Mouse (Mus musculus) limb, embryonic 14.5 days (tissue): ENCODE data around the gene Adk. TPM values are rescaled to one million over a fixed set of nuclear protein-coding genes. Genes with fewer than 3 reads are reported as not detected.

Experiments
- ATAC-seq: fragments of 200-750 bp; cut with Nextera tagmentation; 2 replicates; pipeline ENCODE4 v1.8.0; 2017; ENCODE audit warnings: low read depth, moderate number of reproducible peaks, moderate TSS enrichment; ENCODE audit not compliant: low FRiP score
- DNase-seq: peaks from one replicate; pipeline ENCODE4 v3.0.0-alpha.2; 2015; ENCODE audit warnings: low spot score
- H3K27ac ChIP-seq: fragments of 300-500 bp; sonication (generic); replicated peaks from 2 replicates; pipeline ENCODE4 v1.5.1; 2014; ENCODE audit warnings: low read depth, mild to moderate bottlenecking, low read length, moderate library complexity, mixed read lengths
- H3K27me3 ChIP-seq: fragments of 300-500 bp; sonication (generic); 2 replicates; pipeline ENCODE4 v1.6.1; 2014; ENCODE audit warnings: low read length, mixed read lengths; ENCODE audit not compliant: control insufficient read depth, insufficient read depth
- H3K36me3 ChIP-seq: fragments of 300-500 bp; sonication (generic); 2 replicates; pipeline ENCODE4 v1.6.1; 2014; ENCODE audit warnings: mild to moderate bottlenecking, low read length, moderate library complexity, mixed read lengths; ENCODE audit not compliant: control insufficient read depth, insufficient read depth
- H3K4me1 ChIP-seq: fragments of 300-500 bp; sonication (generic); 2 replicates; pipeline ENCODE4 v1.6.1; 2014; ENCODE audit warnings: antibody characterized with exemption, low read length, mixed read lengths; ENCODE audit not compliant: control insufficient read depth, insufficient read depth
- H3K4me2 ChIP-seq: fragments of 300-500 bp; sonication (generic); replicated peaks from 2 replicates; pipeline ENCODE4 v1.6.1; 2014; ENCODE audit warnings: low read depth, mild to moderate bottlenecking, low read length, moderate library complexity; ENCODE audit not compliant: severe bottlenecking
- H3K4me3 ChIP-seq: fragments of 300-500 bp; sonication (generic); replicated peaks from 2 replicates; pipeline ENCODE4 v1.5.1; 2014; ENCODE audit warnings: low read length
- H3K9ac ChIP-seq: fragments of 300-500 bp; sonication (generic); 2 replicates; pipeline ENCODE4 v1.6.1; 2014; ENCODE audit warnings: mild to moderate bottlenecking, low read depth, low read length, moderate library complexity; ENCODE audit not compliant: severe bottlenecking
- H3K9me3 ChIP-seq: fragments of 300-500 bp; sonication (generic); 2 replicates; pipeline ENCODE4 v1.6.1; 2016; ENCODE audit warnings: low read length; ENCODE audit not compliant: control insufficient read depth
- POLR2A ChIP-seq: fragments of 200-500 bp; IDR thresholded peaks from 2 replicates; pipeline ENCODE4 v1.8.0; 2012; ENCODE audit warnings: inconsistent platforms, mild to moderate bottlenecking, moderate library complexity, borderline replicate concordance; ENCODE audit not compliant: insufficient read depth, insufficient read length; ENCODE audit errors: extremely low read depth
- WGBS: fragments of 180-500 bp; shearing (Covaris S2); extraction: QIAGEN DNeasy Blood & Tissue Kit; methylation state at CpG from one replicate; pipeline ENCODE4 v1.1.7; 2014; 5-methylcytosine and 5-hydroxymethylcytosine counted together
- polyA plus RNA-seq, 2 experiments: library from polyadenylated mRNA; depleted of rRNA in 1 of 2; stranded (reverse) in 1 of 2; unstranded in 1 of 2; fragments of >200 nt; fragmentation: Nextera tagmentation in 1 of 2; extraction: Ambion mirVana in 1 of 2; gene quantifications; 2 replicates each; pipeline versions ENCODE4 v1.2.1 to v1.2.3; 2012 to 2014

Gene Adk
- polyA plus RNA-seq, 2 experiments, result 55.6 to 140 TPM

- Histone ChIP-seq H3K9ac (no peak overlapping the region), H3K27me3 (no peaks in the 10 kb centered on the region), H3K36me3 (no peaks in the 10 kb centered on the region), H3K9me3 (no peaks in the 10 kb centered on the region), H3K4me1 (no peaks in the 10 kb centered on the region), H3K4me3 (no peak overlapping the region), H3K4me2 (no peak overlapping the region), H3K27ac (no peak overlapping the region)
- DNase-seq, result no peak
- ATAC-seq, result no peak
- WGBS, result 52% methylated on average over 4 of the region's 4 CpGs
- no peak for TF ChIP-seq POLR2A
Observed at GRCm38 (mm10) chr14:21115318-21115717, 62.9 kb downstream of the Adk start.

GRCm38 (mm10) chr14:21115888-21116460 lies 63.6 kb downstream of the Adk start:
- 48% methylated on average over 3 of the region's 3 CpGs for WGBS
- Histone ChIP-seq H3K27ac (no peak overlapping the region), H3K4me1 (no peaks in the 10 kb centered on the region), H3K36me3 (no peaks in the 10 kb centered on the region), H3K4me2 (no peak overlapping the region), H3K9ac (no peak overlapping the region), H3K4me3 (no peak overlapping the region), H3K9me3 (no peaks in the 10 kb centered on the region), H3K27me3 (no peaks in the 10 kb centered on the region)
- DNase-seq (peak; percentile 36), ATAC-seq (no peak)
- no peak for TF ChIP-seq POLR2A

- 75% methylated on average over 4 of the region's 4 CpGs for WGBS
- Histone ChIP-seq H3K9ac (no peak overlapping the region), H3K9me3 (no peaks in the 10 kb centered on the region), H3K27ac (no peak overlapping the region), H3K4me1 (no peaks in the 10 kb centered on the region), H3K27me3 (no peaks in the 10 kb centered on the region), H3K4me2 (no peak overlapping the region), H3K4me3 (no peak overlapping the region), H3K36me3 (no peaks in the 10 kb centered on the region)
- DNase-seq, result no peak
- no peak for ATAC-seq
- no peak for TF ChIP-seq POLR2A
Observed at GRCm38 (mm10) chr14:21118095-21118494, 65.7 kb downstream of the Adk start.

GRCm38 (mm10) chr14:21119653-21120313 lies 67.4 kb downstream of the Adk start:
- DNase-seq, result no peak
- ATAC-seq, result no peak

GRCm38 (mm10) chr14:21120473-21120872 lies 68.1 kb downstream of the Adk start:
- WGBS, result 27% methylated on average over 3 of the region's 3 CpGs
- H3K4me3 ChIP-seq, result no peak overlapping the region
- ATAC-seq (no peak), DNase-seq (peak; percentile 90)
- no peak overlapping the region for H3K9ac ChIP-seq
- H3K36me3 ChIP-seq, result no peaks in the 10 kb centered on the region
- no peaks in the 10 kb centered on the region for H3K9me3 ChIP-seq
- H3K27me3 ChIP-seq, result no peaks in the 10 kb centered on the region
- no peak overlapping the region for H3K27ac ChIP-seq
- no peak overlapping the region for H3K4me2 ChIP-seq
- no peak for TF ChIP-seq POLR2A
- no peaks in the 10 kb centered on the region for H3K4me1 ChIP-seq

More at GRCm38 (mm10) chr14:21119653-21120313, 67.4 kb downstream of the Adk start:
- Histone ChIP-seq H3K4me2 (no peak overlapping the region), H3K36me3 (no peaks in the 10 kb centered on the region), H3K9ac (no peak overlapping the region), H3K27ac (no peak overlapping the region), H3K27me3 (no peaks in the 10 kb centered on the region), H3K4me1 (no peaks in the 10 kb centered on the region), H3K4me3 (no peak overlapping the region), H3K9me3 (no peaks in the 10 kb centered on the region)
- 78% methylated on average over 9 of the region's 9 CpGs for WGBS
- TF ChIP-seq POLR2A, result no peak
